Mouse (Mus musculus) brain, adult 2 months (tissue): Measurements from ENCODE around the gene Gm21970.

Experiments used
- DNase-seq: peaks from one replicate; pipeline ENCODE4 v3.0.0; 2011; ENCODE audit warnings: low read depth, low spot score

Gm21970 gene

GRCm38 (mm10) chr16:91463400-91463799 lies 71.9 kb downstream of the Gm21970 start:
- DNase-seq: no peak

GRCm38 (mm10) chr16:91463836-91464400 lies 72.4 kb downstream of the Gm21970 start:
- no peak for DNase-seq

GRCm38 (mm10) chr16:91464594-91465504 lies 73.3 kb downstream of the Gm21970 start:
- peak; percentile 95 for DNase-seq

DNA sequence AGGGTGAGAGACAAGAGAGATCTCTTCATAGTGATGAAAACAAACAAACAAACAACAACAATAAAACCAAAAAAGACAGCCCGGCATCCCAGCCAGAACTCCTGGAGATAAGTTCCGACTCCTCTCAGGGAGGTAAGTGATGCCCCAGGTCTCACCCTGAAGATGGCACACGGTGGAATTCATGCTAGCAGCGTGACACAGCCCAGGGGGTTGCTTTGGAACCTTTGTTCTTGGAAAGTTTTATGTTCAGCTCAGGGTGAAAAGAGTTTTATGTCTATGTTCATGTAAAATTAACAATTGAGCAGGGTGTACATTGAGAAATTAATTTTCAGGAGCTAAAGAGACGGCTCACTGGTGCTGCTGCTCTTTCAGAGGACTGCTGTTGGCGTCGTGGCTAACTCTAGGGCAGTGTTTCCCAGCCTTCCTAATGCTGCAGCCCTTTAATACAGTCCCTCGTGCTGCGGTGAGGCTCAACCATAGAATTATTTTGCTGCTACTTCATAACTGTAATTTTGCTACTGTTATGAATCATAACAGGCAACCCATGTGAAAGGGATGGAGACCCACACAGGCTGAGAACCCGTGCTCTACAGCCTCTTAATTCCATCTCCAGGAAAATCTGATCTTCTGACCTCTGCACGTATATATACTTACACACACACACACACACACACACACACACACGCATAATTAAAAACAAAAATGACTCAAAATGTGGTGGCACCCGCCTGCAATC lies 74.2 kb downstream of the Gm21970 start:
- DNase-seq: no peak

GRCm38 (mm10) chr16:91466566-91466965 lies 75.0 kb downstream of the Gm21970 start:
- DNase-seq: peak; percentile 60
